Mouse (Mus musculus) granulocyte monocyte progenitor cell, adult 5-6 weeks (primary cell): ENCODE data around the gene Rasa2. TPM values are rescaled to one million over a fixed set of nuclear protein-coding genes. Genes with fewer than 3 reads are reported as not detected.

Source experiments
- ATAC-seq: replicated peaks from 2 replicates; pipeline ENCODE4 v1.8.0; 2016; ENCODE audit warnings: mild to moderate bottlenecking, moderate TSS enrichment, inconsistent platforms; ENCODE audit not compliant: poor library complexity, severe bottlenecking
- total RNA-seq, 2 experiments: library from RNA; stranded (forward) in 1 of 2; stranded (reverse) in 1 of 2; fragments of 200-712, 200-1000 nt in 1 of 2; fragments of >200 nt in 1 of 2; fragmentation: Nextera tagmentation in 1 of 2; gene quantifications; 2 replicates each; pipeline ENCODE4 v1.2.3; 2014 to 2017

Rasa2 gene
- total RNA-seq, 2 experiments from 2014 or later, result 18.3 to 21.9 TPM

GRCm38 (mm10) chr9:96644002-96644401, 12.6 kb upstream of the Rasa2 start:
- peak; percentile 68 for ATAC-seq

DNA sequence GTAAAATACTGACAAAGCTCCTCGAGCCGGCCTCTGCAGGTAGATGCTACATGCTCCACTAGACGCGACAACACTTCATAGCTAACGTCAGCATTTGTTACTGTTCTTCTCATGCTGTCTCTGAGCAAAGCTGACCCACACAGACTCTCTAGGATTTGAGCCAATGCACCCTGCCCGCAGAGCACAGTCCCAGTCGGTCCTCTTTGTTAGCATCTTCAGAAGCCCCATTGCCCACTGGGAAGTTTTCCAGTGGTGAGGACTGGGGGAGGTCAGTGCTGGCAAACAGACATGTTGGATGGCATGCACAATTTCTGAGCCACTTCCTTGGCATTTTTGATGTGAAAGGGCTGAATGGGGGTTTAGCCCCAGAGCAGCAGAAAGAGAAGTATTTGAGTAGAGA, 8.0 kb upstream of the Rasa2 start:
- ATAC-seq, result no peak

- peak; percentile 17; the same call in 1 of the 2 replicates for ATAC-seq
These were observed 7.1 kb upstream of the Rasa2 start for GRCm38 (mm10) chr9:96638508-96638907.

DNA sequence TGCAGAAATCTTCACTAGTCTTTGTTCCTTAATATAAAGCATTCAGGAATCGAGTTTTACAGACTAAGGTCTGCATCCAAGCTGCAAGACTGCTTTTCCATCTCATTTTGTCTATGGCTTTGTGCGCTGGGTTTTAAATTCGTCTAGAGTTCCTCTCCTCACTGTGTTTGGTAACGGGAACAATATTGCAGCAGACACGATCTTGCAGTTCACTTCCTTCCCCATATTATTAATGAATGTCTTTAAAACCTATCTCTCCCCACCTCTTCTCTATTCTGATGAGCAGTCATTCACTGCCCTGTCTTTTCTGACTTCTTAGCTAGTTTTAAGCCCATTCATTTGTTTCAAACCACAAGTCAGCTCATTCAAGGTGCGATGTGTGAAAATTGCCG, 5.7 kb upstream of the Rasa2 start:
- ATAC-seq, result peak; percentile 62

DNA sequence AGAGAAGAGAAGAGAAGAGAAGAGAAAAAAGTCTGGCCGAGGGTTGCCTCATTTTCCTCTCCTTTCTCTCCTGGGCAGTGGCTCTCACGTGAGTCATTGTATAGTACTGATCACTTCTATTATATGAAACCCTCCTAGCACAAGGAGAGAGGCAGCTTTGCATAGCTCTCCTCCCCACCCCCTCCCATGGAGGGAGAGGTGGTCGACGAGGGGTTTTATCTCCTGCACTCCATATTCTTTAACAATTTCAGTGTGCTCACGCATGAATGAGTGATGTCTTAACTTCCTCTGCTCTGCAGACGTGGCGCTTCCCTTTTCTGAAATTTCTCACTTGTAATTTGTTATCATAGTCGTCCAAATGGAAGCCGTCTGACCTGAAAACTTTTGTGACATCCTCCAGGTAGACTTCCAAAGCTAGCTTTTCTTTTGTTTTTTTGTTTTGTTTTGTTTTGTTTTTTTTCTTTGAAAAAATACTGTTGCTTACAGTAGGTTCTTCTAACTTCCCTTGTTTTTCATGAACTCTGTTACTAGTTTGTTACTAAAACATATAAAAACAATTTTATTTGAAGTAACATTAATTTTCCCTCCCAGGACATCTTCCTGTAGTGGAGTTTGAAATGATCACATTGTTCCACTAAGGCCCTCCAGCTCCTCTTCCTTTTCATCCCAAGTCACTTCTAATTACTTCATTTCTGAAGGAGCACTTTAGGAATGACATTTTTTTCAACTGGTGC, 5.2 kb upstream of the Rasa2 start:
- ATAC-seq, result peak; percentile 59

DNA sequence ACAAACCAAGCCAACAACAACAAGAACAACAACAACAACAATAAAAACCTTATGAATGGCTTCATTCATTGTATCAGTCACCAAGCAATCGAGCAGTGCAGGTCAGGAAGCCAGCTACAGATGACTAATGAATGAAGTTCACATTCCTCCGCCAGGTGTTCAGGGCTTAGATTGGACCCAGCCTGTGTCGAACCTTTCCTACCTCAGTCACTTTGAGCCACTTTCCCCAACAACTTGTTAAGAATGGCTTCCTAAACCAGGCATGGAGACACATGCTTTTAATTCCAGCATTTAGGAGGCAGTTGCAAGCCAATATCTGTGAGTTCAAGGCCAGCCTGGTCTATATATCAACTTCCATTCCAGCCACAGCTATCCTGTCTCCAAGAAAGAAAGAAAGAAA, 4.5 kb upstream of the Rasa2 start:
- ATAC-seq, result no peak

DNA sequence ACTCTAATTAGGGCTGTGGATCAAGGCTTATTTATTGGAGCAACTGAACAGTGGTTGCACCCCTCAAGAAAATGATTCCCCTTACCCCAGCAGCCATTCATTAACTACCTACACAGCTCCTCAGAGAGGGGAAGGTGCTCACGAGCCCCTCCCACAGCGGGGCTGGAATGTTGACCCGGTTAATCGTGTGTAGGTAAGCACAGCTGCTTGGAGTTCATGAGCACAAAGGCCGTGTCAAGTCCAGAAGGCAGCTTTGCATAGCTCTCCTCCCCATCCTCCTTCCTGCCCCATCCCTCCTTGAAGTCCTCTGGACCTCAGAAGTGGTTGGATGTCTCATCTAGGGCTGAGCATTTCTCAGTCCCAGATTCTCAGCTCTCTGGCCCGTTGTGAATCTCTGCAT, 3.8 kb upstream of the Rasa2 start:
- no peak for ATAC-seq

GRCm38 (mm10) chr9:96633771-96634170, 2.4 kb upstream of the Rasa2 start:
- peak; percentile 7; the same call in 1 of the 2 replicates for ATAC-seq

DNA sequence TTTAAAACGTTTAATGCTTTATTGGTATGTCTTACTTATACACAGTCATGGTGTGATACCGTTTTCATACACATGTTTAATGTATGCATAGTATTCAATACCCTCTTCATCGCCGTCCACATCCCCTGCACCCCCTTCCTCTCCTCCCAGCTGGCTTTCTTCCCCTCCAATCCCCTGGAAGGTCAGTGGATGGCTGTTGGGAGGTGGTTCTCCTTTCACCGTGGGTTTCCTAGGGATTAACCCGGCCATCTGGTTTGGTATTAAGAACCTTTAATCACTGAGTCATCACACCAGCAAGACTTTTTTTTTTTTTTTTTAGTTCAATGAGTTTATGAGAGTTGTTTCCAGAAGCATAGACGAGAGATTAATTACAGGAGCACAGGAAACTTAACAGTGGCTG, 1.3 kb upstream of the Rasa2 start:
- ATAC-seq, result no peak

DNA sequence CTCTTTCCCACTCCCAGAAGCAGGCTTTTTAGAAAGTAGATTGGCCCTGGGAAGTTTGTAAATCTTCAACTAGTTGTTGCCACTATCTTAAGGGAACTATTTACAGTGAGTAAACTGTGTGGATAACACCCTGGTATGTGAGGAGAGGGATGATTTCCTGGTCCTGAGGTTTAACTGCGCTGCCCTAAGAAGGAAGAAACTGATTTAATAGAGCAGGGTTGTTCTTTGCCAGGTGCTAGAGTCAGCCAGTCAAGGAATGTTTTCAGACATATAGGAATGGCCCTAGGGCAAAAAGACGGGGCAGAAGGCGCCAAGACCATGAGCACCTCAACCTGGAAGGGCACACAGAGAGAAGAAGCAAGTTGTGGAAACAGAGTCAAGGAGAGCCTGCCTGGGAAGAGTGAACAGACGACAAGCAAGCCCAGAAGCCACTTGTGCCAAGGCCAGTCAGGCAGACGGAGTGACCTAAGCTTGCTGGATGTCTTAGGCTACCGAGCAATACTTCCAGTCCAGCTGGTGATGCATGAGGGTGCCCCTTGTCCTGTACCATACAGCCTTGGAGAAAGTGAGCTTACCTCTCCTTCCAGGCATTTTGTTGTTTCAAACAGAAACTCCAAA, 765 bp upstream of the Rasa2 start:
- no peak for ATAC-seq

GRCm38 (mm10) chr9:96630571-96631388, 637 bp downstream of the Rasa2 start:
- peak; percentile 33 for ATAC-seq

DNA sequence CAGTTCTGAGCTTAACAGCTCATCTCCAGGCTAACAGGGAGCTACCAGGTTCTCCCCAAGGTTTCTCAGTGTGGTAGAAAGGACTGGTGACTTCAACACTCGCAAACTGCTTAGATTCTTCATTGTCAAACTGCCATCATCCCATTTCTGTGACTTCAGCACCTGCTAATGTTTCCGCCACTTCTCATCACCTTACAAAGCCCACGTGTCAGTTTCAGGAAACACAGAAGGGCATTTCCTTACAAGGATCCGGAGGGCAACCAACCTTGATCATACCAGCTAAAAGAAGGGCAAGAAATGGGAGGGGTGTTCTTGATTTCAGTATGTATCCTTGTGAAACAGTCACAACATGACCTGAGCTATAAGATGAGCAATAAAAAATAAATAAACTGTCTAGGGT, 2.3 kb downstream of the Rasa2 start:
- ATAC-seq, result no peak

- peak; percentile 25 for ATAC-seq
These were observed 3.8 kb downstream of the Rasa2 start for GRCm38 (mm10) chr9:96627557-96628085.

DNA sequence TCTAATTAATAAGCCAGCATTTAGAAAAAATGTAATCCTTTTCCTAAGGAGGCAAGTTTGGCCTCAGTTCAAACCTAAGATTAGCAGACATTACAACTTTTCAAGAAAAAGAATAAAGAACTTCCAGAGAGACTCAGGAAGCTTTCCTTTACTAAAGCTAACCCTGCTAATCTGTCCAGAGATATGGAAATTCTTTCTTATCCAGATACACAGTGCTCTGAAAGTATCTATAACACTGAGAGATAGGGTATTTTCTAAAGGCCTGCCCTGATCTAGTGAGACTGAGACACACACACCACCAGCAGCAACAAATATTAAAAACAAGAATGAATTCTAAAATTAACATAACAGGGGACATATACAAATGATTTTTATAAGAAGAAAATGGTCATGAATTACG, 4.4 kb downstream of the Rasa2 start:
- ATAC-seq, result no peak

GRCm38 (mm10) chr9:96618448-96619176, 12.8 kb downstream of the Rasa2 start:
- ATAC-seq, result peak; percentile 83

GRCm38 (mm10) chr9:96612297-96612696, 19.1 kb downstream of the Rasa2 start:
- peak; percentile 82 for ATAC-seq

GRCm38 (mm10) chr9:96611693-96612293, 19.6 kb downstream of the Rasa2 start:
- ATAC-seq, result peak; percentile 90

- no peak for ATAC-seq
These were observed 20.6 kb downstream of the Rasa2 start for GRCm38 (mm10) chr9:96610813-96611212.

GRCm38 (mm10) chr9:96603416-96603815, 28.0 kb downstream of the Rasa2 start:
- no peak for ATAC-seq

DNA sequence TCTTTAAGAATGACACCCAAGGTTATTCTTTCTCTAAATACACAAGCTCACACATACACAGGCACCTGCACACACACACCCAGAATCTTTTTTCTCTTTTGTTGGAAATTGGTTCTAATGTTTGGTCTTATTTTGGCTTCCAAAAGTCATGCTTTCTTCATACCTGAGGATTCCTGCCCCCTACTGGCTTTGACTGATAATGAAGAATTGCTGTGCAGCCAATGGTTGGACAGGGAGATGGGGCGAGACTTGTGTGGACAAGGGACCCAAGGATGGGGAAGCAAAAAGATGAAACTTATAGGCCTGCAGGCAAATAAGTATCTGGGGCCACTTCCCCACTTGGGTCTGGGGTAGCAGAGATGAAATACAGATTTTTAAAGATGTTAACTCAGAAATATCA, 33.5 kb downstream of the Rasa2 start:
- peak; percentile 42; the same call in 1 of the 2 replicates for ATAC-seq
